Mouse (Mus musculus): ENCODE measurements around the gene Cracr2b. TPM values are rescaled to one million over a fixed set of nuclear protein-coding genes. Genes with fewer than 3 reads are reported as not detected.

Gene Cracr2b
- total RNA-seq (2017), result not detected in 3 replicates

DNA sequence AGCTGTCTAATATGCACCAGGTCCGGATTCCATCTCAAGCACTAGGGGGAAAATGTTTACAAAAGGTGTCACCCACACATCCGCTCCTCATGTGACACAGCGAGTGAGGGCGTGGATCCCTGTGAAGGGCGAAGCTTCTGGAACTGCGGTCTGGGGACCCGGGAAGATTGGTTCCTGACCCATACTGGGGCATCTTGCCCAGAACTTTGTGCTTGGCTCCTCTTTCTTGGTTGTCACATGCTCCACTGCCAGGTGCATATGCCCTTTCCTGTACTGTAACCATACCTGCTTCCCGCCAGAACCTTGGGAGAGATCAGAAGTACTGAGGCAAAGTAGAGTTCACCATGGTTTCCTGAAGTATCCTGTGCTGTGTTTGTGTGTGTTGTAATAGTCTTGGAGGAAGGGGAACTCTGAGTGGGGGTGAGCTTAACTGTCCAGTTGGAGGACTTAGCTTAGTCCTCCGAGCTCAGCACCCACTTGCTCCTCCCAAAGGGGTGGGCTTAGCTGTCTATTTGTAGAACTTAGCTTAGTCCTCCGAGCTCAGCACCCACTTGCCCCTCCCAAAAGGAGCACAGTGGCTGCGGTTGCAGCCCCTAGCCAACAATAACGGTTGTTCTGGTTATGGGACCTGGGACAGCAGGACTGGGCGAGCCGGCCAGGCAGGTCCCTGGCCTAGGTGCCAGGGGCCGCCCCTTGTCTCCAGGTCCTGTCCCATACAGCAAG lies at the start of gene Cracr2b:
Cracr2b (plus strand) TSS at position 704 of the 723 bp plus-strand sequence.
- ATAC-seq (replicated peaks; ENCODE audit: insufficient number of reproducible peaks, low FRiP score, low TSS enrichment, poor library complexity, severe bottlenecking), result no peak

GRCm38 (mm10) chr7:141411667-141412066 lies 49.2 kb upstream of the Cracr2b start:
- ATAC-seq (replicated peaks; ENCODE audit: insufficient number of reproducible peaks, low FRiP score, low TSS enrichment, poor library complexity, severe bottlenecking), result no peak

DNA sequence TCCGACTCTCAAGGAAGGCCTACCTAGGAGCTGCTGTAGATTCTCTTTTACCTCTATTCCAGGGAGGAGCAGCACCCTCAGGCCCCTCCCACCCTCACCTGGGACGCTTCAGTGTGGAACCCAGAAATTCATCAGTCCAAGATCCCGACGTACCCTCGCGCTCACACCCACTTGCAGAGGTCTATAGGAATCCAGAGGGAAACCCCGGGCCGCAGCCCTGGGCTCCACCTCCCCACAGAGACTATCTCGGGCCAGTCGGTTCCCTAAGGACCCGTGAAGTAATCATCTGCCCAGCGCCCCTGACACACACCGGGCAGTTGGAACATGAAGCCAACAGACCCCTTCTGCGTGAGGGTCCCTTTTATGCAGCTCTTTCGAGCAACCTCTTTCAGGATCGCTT lies 47.6 kb upstream of the Cracr2b start:
- no peak for ATAC-seq (replicated peaks; ENCODE audit: insufficient number of reproducible peaks, low FRiP score, low TSS enrichment, poor library complexity, severe bottlenecking)

DNA sequence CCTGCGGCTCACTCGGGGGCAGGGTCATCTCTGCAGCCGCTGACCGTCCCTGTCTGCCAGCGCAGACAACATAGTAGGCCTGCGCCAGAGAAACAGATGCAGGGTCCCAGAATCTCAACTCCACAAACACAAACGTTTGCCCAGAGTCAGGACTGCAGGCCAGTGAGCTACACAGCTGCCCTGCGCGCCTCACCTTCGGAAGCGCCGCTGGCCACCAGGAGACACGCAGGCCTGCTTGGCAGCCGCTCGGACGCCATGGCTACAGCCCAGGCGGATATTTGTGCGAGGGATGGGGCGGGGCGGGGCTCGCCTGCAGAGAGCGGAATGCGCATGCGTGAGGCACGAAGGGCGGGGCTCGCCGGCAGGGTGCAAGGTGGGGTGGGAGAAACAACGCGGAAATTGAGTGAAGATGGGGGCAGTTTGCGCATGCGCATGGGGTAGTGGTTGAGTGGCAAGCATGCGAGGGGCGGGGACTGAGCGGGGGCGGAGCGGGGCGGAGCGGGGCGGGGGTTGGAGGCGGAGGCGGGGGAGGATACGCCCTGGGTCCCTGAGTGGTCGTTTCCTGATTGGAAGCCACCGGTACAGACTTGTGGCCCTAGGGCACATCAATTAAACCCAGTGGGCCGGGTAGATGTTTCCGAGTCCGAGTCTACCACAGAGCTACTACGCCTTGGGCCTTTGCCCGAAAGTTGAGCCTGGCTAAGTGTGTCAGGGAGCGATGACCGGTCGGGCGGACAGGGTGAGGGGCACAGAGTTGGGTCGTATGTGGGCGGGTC lies 46.9 kb upstream of the Cracr2b start, which contains the start of gene Gatd1:
Gatd1 (minus strand) TSS at position 328 of the 776 bp plus-strand sequence.
- ATAC-seq (replicated peaks; ENCODE audit: insufficient number of reproducible peaks, low FRiP score, low TSS enrichment, poor library complexity, severe bottlenecking), result peak; percentile 88

GRCm38 (mm10) chr7:141416144-141416841 lies 44.6 kb upstream of the Cracr2b start:
- ATAC-seq (replicated peaks; ENCODE audit: insufficient number of reproducible peaks, low FRiP score, low TSS enrichment, poor library complexity, severe bottlenecking), result no peak

DNA sequence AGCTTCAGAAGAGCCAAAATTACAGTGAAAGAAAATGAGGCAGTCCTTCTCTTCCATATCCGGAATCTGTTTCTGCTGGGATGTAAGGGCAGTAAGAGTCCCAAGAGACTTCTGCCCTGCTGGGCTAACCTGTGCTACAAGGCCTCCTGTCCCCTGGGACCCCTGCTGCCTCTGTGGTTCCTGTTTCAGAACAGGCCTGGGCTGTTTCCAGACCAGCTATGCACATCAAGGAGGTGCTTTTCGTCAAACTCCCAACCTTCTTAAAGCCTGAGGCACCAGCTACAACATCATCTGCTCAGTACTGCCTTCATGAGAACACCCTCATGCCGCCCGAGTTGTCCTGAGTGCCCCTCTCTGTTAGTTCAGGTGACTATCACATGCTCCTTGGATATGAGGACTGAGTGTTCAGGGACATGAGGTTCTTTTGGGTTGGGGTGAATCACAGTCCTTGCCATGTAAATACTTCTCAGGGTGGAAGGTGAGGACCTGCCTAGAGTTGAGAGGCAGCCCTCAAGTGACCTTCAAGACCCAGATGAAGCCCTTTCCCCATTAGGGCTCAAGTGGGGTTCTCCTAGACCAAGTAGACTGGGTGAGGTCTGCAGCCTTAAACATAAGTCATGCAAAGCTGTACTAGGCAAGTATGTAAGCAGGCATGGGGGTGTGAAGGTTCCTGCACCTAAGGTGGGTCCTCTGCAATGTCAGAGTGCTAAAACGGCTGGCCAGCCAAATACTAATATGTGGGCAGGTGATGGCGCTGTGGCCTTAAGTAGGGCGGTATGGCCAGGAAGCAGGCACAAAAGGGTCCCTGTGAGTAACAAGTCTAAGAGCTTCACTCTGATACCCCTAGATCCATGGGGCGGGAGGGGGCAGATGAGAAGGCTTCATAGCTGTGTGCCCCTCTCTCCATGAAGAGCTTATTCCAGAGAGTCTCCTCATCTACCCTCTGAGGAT lies 42.9 kb upstream of the Cracr2b start:
- no peak for ATAC-seq (replicated peaks; ENCODE audit: insufficient number of reproducible peaks, low FRiP score, low TSS enrichment, poor library complexity, severe bottlenecking)

- ATAC-seq (replicated peaks; ENCODE audit: insufficient number of reproducible peaks, low FRiP score, low TSS enrichment, poor library complexity, severe bottlenecking), result no peak
These were observed 41.9 kb upstream of the Cracr2b start for GRCm38 (mm10) chr7:141418970-141419369.

- no peak for ATAC-seq (replicated peaks; ENCODE audit: insufficient number of reproducible peaks, low FRiP score, low TSS enrichment, poor library complexity, severe bottlenecking)
These were observed 40.7 kb upstream of the Cracr2b start for GRCm38 (mm10) chr7:141420030-141420702.

GRCm38 (mm10) chr7:141423811-141424210 lies 37.1 kb upstream of the Cracr2b start:
- no peak for ATAC-seq (replicated peaks; ENCODE audit: insufficient number of reproducible peaks, low FRiP score, low TSS enrichment, poor library complexity, severe bottlenecking)

DNA sequence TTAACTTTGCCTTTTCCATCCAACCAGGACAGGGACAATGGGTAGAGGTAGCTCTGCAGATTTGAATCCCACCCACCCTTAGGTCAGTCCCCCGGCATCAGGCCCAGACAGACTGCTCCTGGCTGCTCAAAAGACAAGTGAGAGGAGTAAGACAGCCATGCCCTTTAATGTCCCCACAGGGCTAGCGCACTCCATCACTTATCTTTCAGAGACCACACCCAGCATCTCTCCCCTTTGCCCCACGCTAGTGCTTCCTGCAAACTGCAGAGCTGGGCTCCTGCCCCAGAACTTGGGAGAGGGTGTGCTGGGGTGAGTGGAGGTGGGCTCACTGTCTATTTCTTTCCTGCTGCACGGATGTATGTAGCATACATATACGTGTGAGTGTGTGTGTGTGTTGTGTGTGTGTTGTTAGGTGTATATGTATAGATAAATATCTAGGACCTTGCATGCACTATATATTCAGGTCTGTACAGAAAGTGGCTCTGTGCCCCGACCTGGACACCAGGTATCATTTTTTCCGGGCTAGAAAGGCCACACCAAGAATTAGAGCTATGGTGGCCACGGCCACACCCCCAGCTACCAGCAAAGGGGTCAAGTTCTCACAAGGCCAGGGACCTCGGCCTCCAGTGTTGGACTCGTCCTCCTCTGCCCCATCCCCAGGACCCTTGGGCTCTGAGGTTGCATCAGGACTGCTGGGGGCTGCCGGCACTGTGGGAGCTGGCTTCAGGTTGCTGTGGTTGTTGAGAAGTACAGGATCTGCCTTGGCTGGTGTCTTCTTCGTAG lies 33.8 kb upstream of the Cracr2b start:
- ATAC-seq (replicated peaks; ENCODE audit: insufficient number of reproducible peaks, low FRiP score, low TSS enrichment, poor library complexity, severe bottlenecking), result no peak

- no peak for ATAC-seq (replicated peaks; ENCODE audit: insufficient number of reproducible peaks, low FRiP score, low TSS enrichment, poor library complexity, severe bottlenecking)
These were observed 32.2 kb upstream of the Cracr2b start for GRCm38 (mm10) chr7:141428701-141429100.

- no peak for ATAC-seq (replicated peaks; ENCODE audit: insufficient number of reproducible peaks, low FRiP score, low TSS enrichment, poor library complexity, severe bottlenecking)
These were observed 31.6 kb upstream of the Cracr2b start, which contains the start of gene Cend1 for GRCm38 (mm10) chr7:141429310-141429709. TSS of gene Cend1 (minus strand) at chr7:141429491.

DNA sequence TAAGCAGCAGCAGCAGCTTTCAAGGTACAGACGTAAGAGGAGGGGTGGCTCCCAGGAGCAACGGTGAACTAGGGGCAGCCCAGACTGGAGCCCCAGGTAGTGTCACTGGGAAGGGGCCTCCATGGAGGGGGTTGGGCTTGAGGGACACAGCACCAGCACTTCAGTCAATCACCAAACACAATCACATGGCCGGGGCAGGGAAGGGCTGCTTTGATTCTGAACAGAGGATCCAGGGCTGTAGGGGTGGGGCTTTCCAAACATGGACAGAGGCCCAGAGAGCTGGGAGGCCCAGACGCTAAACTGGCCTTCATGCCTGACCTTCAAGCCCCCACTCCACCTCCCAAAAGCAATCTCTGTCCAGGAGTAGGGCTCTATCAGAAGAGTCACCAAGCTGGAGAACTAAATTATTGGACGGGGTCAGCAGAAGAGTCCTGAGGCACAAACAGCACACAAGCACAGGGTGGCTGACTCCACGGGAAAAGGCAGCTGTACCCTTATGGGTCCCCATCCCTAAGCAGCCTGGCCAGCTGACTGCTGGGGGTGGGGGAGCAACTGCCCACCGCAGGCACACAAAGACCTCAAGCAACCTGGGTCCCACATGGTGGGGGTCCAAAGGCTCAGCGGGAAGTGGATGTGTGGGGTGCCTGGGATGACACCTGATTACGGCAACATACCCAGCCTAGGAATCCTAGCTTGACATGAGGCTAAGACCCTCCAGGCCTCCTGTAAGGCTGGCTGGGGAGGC lies 30.9 kb upstream of the Cracr2b start:
- no peak for ATAC-seq (replicated peaks; ENCODE audit: insufficient number of reproducible peaks, low FRiP score, low TSS enrichment, poor library complexity, severe bottlenecking)

- ATAC-seq (replicated peaks; ENCODE audit: insufficient number of reproducible peaks, low FRiP score, low TSS enrichment, poor library complexity, severe bottlenecking), result no peak
These were observed 30.2 kb upstream of the Cracr2b start for GRCm38 (mm10) chr7:141430585-141431240.

GRCm38 (mm10) chr7:141431434-141432185 lies 29.3 kb upstream of the Cracr2b start:
- ATAC-seq (replicated peaks; ENCODE audit: insufficient number of reproducible peaks, low FRiP score, low TSS enrichment, poor library complexity, severe bottlenecking), result no peak

Measured in monocyte, adult 5-6 weeks (primary cell).